Mouse (Mus musculus) kidney, adult 11 months (tissue): ENCODE measurements at regions not wholly inside any gene's neighbourhood (a gene's known extent, or its start where the extent isn't known, plus 50 kb on each side); places are given as distances from the start of the nearest gene placed in this dataset.
"Not testable (repeated sequence)": the region's sequence is repeated elsewhere in the genome, so short reads cannot be mapped to it uniquely, and the experiment has no call there.

Experiments used
- DNase-seq: peaks from one replicate; pipeline ENCODE4 v3.0.0; 2022

DNA sequence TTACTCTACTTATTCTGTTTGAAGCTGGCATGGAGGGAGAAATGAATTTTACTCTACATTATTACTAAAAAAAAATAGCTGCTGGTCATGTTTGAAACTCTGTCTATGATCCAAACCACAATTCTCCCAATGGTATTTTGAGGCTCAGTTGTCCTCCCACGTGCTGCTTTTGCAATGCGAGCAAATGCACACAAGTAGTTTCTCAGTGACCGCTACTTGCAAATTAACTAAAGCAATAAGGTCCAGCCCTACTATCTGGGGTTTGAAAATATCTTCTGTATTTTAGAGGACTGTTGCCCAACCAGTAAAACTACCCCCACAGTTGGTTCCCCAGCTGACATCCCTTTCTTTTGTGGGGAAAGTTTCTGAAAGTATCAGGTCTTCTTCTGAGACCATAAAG is 276.0 kb downstream of the Cetn3 start:
- no peak for DNase-seq

DNA sequence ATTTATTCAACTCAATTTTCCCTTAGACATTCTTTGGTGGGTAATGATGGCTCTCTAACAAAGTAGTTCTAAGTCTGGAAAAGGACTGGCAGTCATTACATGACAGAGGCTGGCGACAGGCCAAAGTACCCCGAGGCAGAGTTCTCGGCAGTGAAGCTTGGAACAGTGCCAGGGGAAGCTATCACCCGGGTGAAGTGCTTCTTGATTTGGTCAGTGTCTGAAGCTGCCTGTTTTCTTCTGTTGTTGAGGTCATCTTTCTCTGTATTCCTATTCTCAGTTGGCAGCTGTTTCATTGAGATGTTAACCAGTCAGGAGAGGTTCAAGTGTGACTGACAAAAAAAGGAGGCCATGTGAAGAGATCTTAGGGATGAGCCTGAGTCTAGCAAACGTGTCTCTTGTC is 276.6 kb downstream of the Cetn3 start:
- DNase-seq: no peak

DNA sequence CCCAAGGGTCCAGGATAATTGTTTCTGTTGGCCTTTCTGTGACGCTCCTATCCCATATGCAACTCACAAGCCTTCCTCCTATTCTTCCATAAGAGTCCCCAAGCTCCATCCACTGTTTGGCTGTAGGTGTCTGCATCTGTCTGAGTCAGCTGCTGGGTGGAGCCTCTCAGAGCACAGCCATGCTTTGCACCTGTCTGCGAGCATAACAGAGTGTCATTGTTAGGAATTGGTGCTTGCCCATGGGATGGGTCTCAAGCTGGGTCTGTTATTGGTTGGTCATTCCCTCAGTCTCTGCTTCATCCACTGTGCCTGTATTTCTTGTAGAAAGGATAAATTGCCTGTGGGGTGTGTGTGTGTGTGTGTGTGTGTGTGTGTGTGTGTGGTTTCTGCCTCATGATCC is 281.0 kb downstream of the Cetn3 start:
- DNase-seq: not testable (repeated sequence)

DNA sequence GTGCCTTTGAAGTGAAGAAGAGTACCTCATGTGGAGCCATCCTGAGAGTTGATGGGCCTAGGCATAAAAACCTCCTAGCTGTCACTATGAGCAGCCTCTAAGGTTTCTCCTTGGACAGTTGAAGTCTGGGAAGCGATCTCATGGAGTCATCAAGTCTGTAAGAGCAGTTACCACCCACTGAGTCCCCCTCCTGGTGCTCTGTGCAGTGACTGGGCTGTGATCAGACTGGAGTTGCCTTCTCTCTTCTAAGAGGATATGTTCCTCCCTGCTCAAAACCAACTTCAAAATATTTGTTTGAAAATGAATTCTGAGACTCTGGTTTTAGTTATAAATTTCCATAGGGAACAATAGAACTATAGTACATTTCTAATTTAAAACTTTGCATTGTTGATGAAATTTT is 283.3 kb downstream of the Cetn3 start:
- no peak for DNase-seq

DNA sequence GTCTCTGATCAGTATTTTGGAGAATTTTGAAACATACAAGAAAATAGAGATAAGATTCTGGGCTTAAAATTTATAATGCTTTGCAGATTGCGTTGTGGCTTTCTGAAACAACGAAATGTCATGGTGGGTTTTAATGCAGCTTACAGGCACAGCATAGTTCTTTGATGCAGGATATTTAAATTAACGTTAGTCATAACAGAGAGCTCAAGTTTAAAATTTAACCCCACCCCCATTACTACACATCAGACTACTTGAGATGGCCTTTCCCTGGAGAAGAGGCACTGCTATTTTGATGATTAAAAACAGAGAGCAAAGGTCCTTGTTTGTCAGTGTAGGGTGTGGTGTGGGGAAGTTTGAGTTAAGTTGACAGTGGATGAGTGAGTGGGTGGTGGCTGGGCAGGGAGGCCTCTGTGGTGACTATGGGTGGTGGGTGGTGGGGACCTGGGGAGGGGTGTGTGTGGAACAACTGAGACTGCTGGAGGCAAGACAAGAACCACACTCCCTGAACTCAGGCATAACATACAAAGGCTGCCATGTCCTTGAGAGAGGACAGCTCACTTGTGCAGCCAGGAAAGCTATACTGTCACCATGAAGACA is 283.9 kb downstream of the Cetn3 start:
- no peak for DNase-seq

DNA sequence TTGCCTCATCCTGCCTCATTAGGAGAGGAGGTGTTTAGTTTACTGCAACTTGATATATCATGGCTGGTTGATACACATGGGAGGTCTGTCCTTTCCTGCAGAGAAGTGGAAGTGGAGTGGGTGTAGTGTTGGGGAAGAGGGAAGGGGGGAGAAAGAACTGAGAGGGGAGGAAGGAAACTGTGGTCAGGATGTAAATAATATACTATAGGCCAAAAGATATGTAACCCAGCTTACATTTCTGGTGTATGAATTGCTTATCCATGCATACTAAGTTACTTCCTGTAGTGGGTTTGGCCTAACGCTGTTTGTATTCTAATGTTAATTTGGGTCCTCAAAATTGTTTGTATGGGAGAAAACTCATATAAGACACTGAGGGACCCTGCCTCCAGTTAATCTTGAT is 289.6 kb downstream of the Cetn3 start:
- DNase-seq: no peak

DNA sequence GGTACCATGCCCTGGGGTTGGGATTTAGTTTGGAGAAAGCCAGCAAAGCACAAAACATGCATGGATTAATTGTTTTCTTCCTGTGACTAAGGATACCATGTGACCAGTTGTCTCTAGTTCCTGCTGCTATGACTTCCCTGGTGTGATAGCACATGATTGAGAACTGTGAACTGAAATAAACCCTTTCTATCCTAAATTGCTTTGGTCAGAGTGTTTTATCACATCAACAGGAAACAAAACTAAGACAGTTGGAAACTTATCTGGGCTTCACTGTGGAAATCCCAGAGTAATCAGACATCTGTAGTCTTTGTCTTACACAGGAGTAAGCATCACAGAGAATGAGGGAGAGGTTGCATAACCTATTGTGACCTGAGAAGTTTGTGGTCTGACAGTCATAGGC is 290.5 kb downstream of the Cetn3 start:
- DNase-seq: no peak

DNA sequence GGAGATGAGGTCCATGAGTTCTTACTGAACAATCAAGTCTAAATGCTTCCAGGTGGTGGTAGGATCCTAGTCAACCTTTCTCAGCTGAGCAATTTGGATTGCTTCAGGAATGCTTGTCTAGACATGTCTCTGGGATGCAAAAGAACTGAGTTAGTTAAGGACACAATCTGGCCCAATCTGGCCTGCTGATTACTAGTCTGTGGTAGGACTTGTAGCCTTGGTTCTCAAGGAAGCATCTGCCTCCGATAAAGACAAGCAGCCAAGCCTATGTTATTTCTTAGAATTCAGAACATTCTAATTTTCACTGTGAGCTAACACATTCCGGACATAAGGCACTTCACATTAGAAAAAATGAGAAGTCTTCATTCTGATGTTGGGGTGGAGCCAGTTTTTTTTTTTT is 298.5 kb downstream of the Cetn3 start:
- DNase-seq: no peak

DNA sequence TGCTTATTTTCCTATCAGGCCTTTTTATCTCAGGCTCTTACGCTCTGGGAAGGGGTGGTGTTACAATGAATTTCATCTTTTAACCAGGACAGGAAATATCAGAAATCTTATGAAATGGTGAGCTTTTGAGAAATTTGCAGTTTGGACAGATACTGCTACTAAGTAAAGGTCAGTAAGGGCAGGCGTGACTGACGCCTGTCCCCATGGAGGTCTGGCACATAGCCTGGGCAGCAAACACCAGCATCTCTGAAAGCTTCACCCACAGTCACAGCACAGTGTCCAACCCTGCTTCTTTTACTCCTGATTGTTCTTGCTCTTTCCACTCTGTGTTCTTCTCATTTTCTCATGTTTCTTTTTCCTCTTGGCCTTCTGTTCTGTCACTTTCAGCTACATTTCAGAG is 304.8 kb downstream of the Cetn3 start:
- DNase-seq: no peak

DNA sequence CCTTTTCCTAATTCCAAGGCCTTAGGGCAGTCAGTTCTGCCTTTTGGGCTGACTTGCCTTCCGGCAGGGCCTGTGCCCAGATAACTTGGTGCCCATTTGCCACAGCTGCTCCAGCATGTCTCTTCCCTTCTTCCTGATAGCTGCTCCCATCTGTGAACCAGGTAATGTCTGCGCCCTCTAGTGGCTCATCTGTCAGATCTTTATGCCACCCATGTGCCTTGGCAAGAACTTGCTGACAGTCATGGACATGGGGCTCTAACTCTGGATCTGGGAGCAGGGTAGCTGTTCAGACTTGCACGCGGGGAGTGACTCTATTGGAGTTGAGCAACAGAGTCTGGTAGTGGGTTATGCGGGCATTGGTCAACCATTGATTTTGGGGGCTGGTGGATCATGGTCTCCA is 309.3 kb downstream of the Cetn3 start:
- peak; percentile 3 for DNase-seq

DNA sequence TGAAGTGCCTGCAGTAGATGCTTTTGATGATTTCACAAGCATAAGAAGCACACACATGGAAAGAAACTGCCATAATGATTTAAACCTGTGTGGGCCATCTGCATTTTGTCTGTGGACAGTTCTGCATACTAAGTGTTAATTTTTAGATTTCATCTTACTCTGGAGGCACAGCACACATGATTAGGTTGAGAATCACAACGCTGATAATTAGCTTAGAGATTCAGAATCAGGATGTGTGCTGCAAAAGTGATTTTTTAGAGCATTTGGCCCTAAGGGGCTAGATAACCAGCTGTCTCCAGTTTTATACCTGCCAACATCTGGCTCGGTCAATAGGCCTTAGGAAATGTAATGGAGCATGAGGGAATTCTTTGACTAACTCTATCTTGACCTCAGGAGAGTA is 323.2 kb downstream of the Cetn3 start:
- DNase-seq: no peak

DNA sequence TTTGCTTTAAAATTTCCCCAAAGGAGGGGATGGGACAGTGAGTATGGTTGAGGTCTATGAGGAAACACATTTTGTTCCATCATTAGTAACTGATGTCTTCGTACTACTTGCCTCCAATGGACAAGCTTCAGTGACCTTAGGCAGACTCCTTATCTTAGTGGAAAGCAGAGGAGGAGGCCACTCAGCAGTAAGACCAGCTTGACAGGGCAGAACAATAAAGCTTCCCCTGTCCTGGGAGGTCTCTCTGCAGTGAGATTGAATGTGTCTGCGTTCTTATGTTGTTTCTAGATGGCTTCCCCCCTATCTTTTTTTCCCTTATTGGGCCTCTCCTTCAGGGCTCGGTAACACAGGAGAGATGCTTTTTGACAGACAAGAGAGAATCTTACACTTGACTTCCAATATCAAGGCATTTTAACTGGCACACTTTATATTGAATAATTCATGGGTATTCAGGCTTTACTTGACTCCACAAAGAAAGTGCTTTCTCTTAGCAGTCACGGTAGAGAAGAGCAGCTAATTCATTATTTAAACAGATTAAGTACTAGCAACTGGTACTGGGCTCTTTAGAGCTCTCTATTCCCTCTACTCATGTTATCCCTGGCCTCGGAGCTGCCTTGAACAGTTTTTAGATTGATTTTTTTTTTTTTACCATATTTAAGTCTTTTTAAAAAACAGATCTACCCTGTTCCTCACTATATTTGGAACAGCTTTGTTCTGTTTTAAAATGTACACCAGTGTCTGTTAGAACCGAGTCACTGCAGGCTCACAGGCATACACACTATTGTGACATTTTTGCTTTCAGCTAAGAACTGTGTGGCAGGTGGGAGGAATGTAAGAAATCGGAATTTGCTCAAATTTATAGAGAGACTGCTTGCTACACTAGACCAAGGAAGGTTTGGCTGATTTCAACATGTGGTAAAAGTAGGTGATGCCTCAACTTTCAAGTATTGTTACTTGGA is 347.2 kb downstream of the Cetn3 start:
- no peak for DNase-seq
